Mouse (Mus musculus) C2C12 (cell line): ENCODE results near the gene Cep135.

Experiments used
- CTCF ChIP-seq: IDR thresholded peaks from one replicate; pipeline ENCODE4 v1.5.1; 2011; ENCODE audit not compliant: control insufficient read depth, insufficient read depth, insufficient read length
- FOSL1 ChIP-seq: IDR thresholded peaks from one replicate; pipeline ENCODE4 v1.8.0; 2011; ENCODE audit warnings: mild to moderate bottlenecking, low read length; ENCODE audit not compliant: poor library complexity, insufficient read depth, severe bottlenecking
- MYOD1 ChIP-seq: IDR thresholded peaks from one replicate; pipeline ENCODE4 v1.6.1; 2011; ENCODE audit warnings: low read depth; ENCODE audit not compliant: control insufficient read depth, insufficient read length
- MYOG ChIP-seq: IDR thresholded peaks from one replicate; pipeline ENCODE4 v1.6.1; 2011; ENCODE audit not compliant: control insufficient read depth, insufficient read length; ENCODE audit errors: extremely low read depth

DNA sequence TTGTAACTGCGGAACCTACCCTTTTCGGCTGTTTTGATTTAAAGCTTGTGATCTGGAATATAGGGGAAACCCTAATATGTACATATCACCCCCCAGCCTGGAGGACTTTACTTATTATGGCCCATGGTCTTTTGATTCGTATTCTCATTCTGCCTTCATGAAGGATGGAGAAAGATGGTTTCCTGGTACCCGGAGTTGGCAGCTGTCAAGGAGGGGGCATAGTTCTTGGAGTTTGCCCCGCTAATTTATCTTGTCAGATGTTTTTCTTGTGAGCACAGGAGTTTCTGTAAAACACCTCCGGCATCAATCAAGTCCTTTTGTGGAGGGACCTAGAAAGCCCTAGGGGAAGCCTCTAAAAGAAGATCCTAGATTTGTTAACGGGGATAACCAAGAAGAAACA, 813 bp downstream of the Cep135 start:
- TF ChIP-seq MYOG (no peak), CTCF (no peak), FOSL1 (no peak), MYOD1 (no peak)
